Mouse (Mus musculus): ENCODE measurements around the gene Fras1. TPM values are rescaled to one million over a fixed set of nuclear protein-coding genes. Genes with fewer than 3 reads are reported as not detected.

Gene Fras1
- total and polyA plus RNA-seq, 3 experiments, result not detected

- Histone ChIP-seq H3K79me2 (ENCODE audit: control insufficient read depth, insufficient read depth, low read length, poor library complexity) (no peaks in the 10 kb centered on the region), H3K4me1 (ENCODE audit: control insufficient read depth in 1 of 2, insufficient read depth in 2 of 2, low read length in 2 of 2) (no peaks in the 10 kb centered on the region), H3K27me3 (ENCODE audit: control insufficient read depth in 1 of 2, insufficient read depth in 2 of 2, low read length in 2 of 2) (no peaks in the 10 kb centered on the region), H3K27ac (ENCODE audit: control insufficient read depth, low read depth, low read length) (no peak overlapping the region), H3K4me3 (ENCODE audit: control insufficient read depth in 1 of 2, insufficient read depth in 1 of 2, low read depth in 2 of 2, low read length in 2 of 2) (no peak overlapping the region), H3K9me3 (replicated peaks; ENCODE audit: insufficient read depth, low read length) (no peaks in the 10 kb centered on the region), H3K36me3 (ENCODE audit: control insufficient read depth in 1 of 2, insufficient read depth in 2 of 2, low read length in 2 of 2) (no peaks in the 10 kb centered on the region), H3K9ac (ENCODE audit: control insufficient read depth, low read depth, low read length, poor library complexity, severe bottlenecking) (no peak overlapping the region)
- no peak for DNase-seq (ENCODE audit: low read depth, low spot score)
- TF ChIP-seq ZNF384 (IDR thresholded peaks at IDR 0.05; ENCODE audit: low read depth, low read length), result no peak
- TF ChIP-seq MXI1 (IDR thresholded peaks at IDR 0.05; ENCODE audit: low read depth, low read length), result no peak
Observed at GRCm38 (mm10) chr5:96498083-96498482, 124.3 kb downstream of the Fras1 start.

- DNase-seq (ENCODE audit: low read depth, low spot score), result no peak
- H3K27me3 ChIP-seq (ENCODE audit: control insufficient read depth in 1 of 2, insufficient read depth in 2 of 2, low read length in 2 of 2), result no peaks in the 10 kb centered on the region
- no peaks in the 10 kb centered on the region for H3K79me2 ChIP-seq (ENCODE audit: control insufficient read depth, insufficient read depth, low read length, poor library complexity)
- no peak overlapping the region for H3K9ac ChIP-seq (ENCODE audit: control insufficient read depth, low read depth, low read length, poor library complexity, severe bottlenecking)
- no peaks in the 10 kb centered on the region for H3K36me3 ChIP-seq (ENCODE audit: control insufficient read depth in 1 of 2, insufficient read depth in 2 of 2, low read length in 2 of 2)
- TF ChIP-seq CTCF (IDR thresholded peaks at IDR 0.05 in 2 of 3, conservative IDR thresholded peaks at IDR 0.05 in 1 of 3; ENCODE audit: control insufficient read depth in 1 of 3, insufficient read depth in 1 of 3, low read depth in 2 of 3, low read length in 3 of 3, poor library complexity in 1 of 3, severe bottlenecking in 1 of 3) (no peak), RAD21 (IDR thresholded peaks at IDR 0.05; ENCODE audit: low read depth, low read length) (no peak), BHLHE40 (IDR thresholded peaks at IDR 0.05; ENCODE audit: borderline replicate concordance, low read depth, low read length) (no peak), ZC3H11A (IDR thresholded peaks at IDR 0.05; ENCODE audit: low read depth, low read length) (no peak), MYB (IDR thresholded peaks at IDR 0.05; ENCODE audit: low read depth, low read length) (no peak), ELF1 (IDR thresholded peaks at IDR 0.05; ENCODE audit: low read depth, low read length) (no peak), TBP (IDR thresholded peaks at IDR 0.05; ENCODE audit: low read depth, low read length) (no peak)
- no peak overlapping the region for H3K4me3 ChIP-seq (ENCODE audit: control insufficient read depth in 1 of 2, insufficient read depth in 1 of 2, low read depth in 2 of 2, low read length in 2 of 2)
- H3K4me1 ChIP-seq (ENCODE audit: control insufficient read depth in 1 of 2, insufficient read depth in 2 of 2, low read length in 2 of 2), result no peaks in the 10 kb centered on the region
- H3K9me3 ChIP-seq (replicated peaks; ENCODE audit: insufficient read depth, low read length), result no peaks in the 10 kb centered on the region
- H3K27ac ChIP-seq (ENCODE audit: control insufficient read depth, low read depth, low read length), result no peak overlapping the region
Observed at GRCm38 (mm10) chr5:96501783-96502182, 128.0 kb downstream of the Fras1 start.

GRCm38 (mm10) chr5:96502400-96502799 is 128.6 kb downstream of the Fras1 start:
- no peak overlapping the region for H3K27ac ChIP-seq (ENCODE audit: control insufficient read depth, low read depth, low read length)

More at GRCm38 (mm10) chr5:96502400-96502799, 128.6 kb downstream of the Fras1 start:
- Histone ChIP-seq H3K27me3 (ENCODE audit: control insufficient read depth in 1 of 2, insufficient read depth in 2 of 2, low read length in 2 of 2) (no peaks in the 10 kb centered on the region), H3K79me2 (ENCODE audit: control insufficient read depth, insufficient read depth, low read length, poor library complexity) (no peaks in the 10 kb centered on the region), H3K4me1 (ENCODE audit: control insufficient read depth in 1 of 2, insufficient read depth in 2 of 2, low read length in 2 of 2) (no peaks in the 10 kb centered on the region), H3K9me3 (replicated peaks; ENCODE audit: insufficient read depth, low read length) (no peaks in the 10 kb centered on the region), H3K4me3 (ENCODE audit: control insufficient read depth in 1 of 2, insufficient read depth in 1 of 2, low read depth in 2 of 2, low read length in 2 of 2) (no peak overlapping the region), H3K36me3 (ENCODE audit: control insufficient read depth in 1 of 2, insufficient read depth in 2 of 2, low read length in 2 of 2) (no peaks in the 10 kb centered on the region), H3K9ac (ENCODE audit: control insufficient read depth, low read depth, low read length, poor library complexity, severe bottlenecking) (no peak overlapping the region)
- TF ChIP-seq MXI1 (IDR thresholded peaks at IDR 0.05; ENCODE audit: low read depth, low read length) (no peak), RCOR1 (IDR thresholded peaks at IDR 0.05; ENCODE audit: low read depth, low read length) (no peak), MAX (IDR thresholded peaks at IDR 0.05; ENCODE audit: low read length) (no peak), KAT2A (conservative IDR thresholded peaks at IDR 0.05; ENCODE audit: low read depth, low read length) (no peak), SMC3 (IDR thresholded peaks at IDR 0.05; ENCODE audit: low read depth, low read length) (no peak), HCFC1 (IDR thresholded peaks at IDR 0.05; ENCODE audit: low read depth, low read length) (no peak), POLR2AphosphoS2 (IDR thresholded peaks at IDR 0.05; ENCODE audit: low read length) (no peak), USF2 (IDR thresholded peaks at IDR 0.05; ENCODE audit: borderline replicate concordance in 1 of 2, insufficient read depth in 1 of 2, low read depth in 1 of 2, low read length in 2 of 2) (no peak), CHD2 (IDR thresholded peaks at IDR 0.05; ENCODE audit: low read length) (no peak), EP300 (IDR thresholded peaks at IDR 0.05; ENCODE audit: low read depth in 1 of 2, low read length in 2 of 2) (no peak), UBTF (IDR thresholded peaks at IDR 0.05; ENCODE audit: borderline replicate concordance, insufficient read depth, low read depth, low read length) (no peak), SIN3A (IDR thresholded peaks at IDR 0.05; ENCODE audit: low read length) (no peak), E2F4 (IDR thresholded peaks at IDR 0.05; ENCODE audit: borderline replicate concordance, low read depth, low read length) (no peak), POLR2A (IDR thresholded peaks at IDR 0.05; ENCODE audit: control insufficient read depth in 1 of 2, insufficient read depth in 1 of 2, low read depth in 1 of 2, low read length in 2 of 2, poor library complexity in 1 of 2) (no peak), ETS1 (IDR thresholded peaks at IDR 0.05; ENCODE audit: low read depth, low read length) (no peak), MEF2A (IDR thresholded peaks at IDR 0.05; ENCODE audit: extremely low read depth, insufficient replicate concordance, low read depth, low read length, poor library complexity, severe bottlenecking) (no peak), CHD1 (IDR thresholded peaks at IDR 0.05; ENCODE audit: low read depth, low read length) (no peak)
- DNase-seq (ENCODE audit: low read depth, low spot score), result no peak

All from MEL (cell line).